8 mouse cellular contexts compared by ENCODE assay signal in the genomic region with DNA sequence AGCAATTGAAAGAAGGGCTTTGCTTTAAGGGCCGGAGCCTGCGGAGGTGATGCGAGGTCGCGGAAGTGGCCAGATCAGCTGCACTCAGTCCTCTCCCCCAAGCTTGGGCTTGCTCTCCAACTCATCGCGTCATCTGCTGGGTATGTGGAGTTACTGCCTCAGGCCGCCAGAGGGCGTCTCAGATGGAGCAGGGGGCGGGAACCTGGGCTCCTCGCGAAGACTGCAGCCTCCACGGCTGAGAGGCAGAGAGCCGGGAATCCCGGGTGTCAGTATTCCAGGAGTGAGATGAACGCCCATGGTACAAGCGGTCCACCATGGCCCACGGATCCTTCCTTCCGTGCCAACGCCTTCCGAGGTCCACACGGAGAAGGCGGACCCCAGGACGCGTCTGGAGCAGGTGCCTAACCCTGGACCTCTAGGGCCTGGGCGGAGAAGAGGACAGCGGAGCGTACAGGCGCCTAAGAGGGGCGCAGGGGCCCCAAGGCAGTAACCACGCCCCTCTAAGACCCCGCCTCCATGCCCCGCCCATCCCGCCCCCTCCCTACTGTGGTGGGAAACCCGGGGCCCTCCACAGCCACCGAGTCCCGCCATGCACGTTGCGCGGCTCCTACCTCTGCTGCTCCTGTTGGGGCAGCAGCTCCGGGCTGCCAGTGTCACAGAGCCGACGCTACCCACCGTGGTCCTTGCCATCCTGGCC. TPM values are rescaled to one million over a fixed set of nuclear protein-coding genes. Genes with fewer than 3 reads are reported as not detected.
DNase-seq lines count a peak whose midpoint lies in the region; ATAC-seq and TF ChIP-seq lines count a peak whose summit lies in the region.

Cercam (plus strand) TSS at position 216 of the 697 bp plus-strand sequence.

- H3K4me1 ChIP-seq in forebrain, embryonic 13.5 days: peaks cover 12% of the 10 kb centered on the region
- peaks cover 5% of the 10 kb centered on the region; the same call in 1 of the 2 replicates for H3K4me1 ChIP-seq in heart, postnatal 0 days (ENCODE audit: control insufficient read depth, insufficient read depth)
- H3K4me1 ChIP-seq in liver, embryonic 14.5 days (replicated peaks; ENCODE audit: control insufficient read depth in 2 of 2, insufficient read depth in 2 of 2, low read length in 1 of 2): peaks cover 13% of the 10 kb centered on the region in 2 experiments
- H3K4me1 ChIP-seq in stomach, embryonic 16.5 days (ENCODE audit: control insufficient read depth, insufficient read depth, low read length): peaks cover 6% of the 10 kb centered on the region; the same call in 1 of the 2 replicates

- 0 out of 2 replicates have a peak within 1 kb of the TSS, but pooled peaks have one; percentile 8 for H3K27ac ChIP-seq in forebrain, embryonic 13.5 days
- H3K27ac ChIP-seq in heart, postnatal 0 days (ENCODE audit: low read depth): peak within 1 kb of the TSS; percentile 60
- H3K27ac ChIP-seq in liver, embryonic 14.5 days: peak within 1 kb of the TSS; percentile 94
- H3K27ac ChIP-seq in stomach, embryonic 16.5 days (ENCODE audit: low read length): peak within 1 kb of the TSS; percentile 82

- peak within 1 kb of the TSS; percentile 58 for H3K9ac ChIP-seq in forebrain, embryonic 13.5 days
- H3K9ac ChIP-seq in heart, postnatal 0 days (replicated peaks; ENCODE audit: low read depth, low read length): peak within 1 kb of the TSS; percentile 34; the same call in 1 of the 2 replicates
- H3K9ac ChIP-seq in liver, embryonic 14.5 days (replicated peaks): peak within 1 kb of the TSS; percentile 97
- peak within 1 kb of the TSS; percentile 82 for H3K9ac ChIP-seq in stomach, embryonic 16.5 days (ENCODE audit: low read length)

- peaks cover 4% of the 10 kb centered on the region; the same call in 1 of the 2 replicates for H3K36me3 ChIP-seq in forebrain, embryonic 13.5 days (ENCODE audit: poor library complexity, severe bottlenecking)
- H3K36me3 ChIP-seq in heart, postnatal 0 days (replicated peaks; ENCODE audit: control insufficient read depth, insufficient read depth, low read length): no peaks in the 10 kb centered on the region
- H3K36me3 ChIP-seq in liver, embryonic 14.5 days (replicated peaks; ENCODE audit: control insufficient read depth, insufficient read depth, low read depth): peaks cover 32% of the 10 kb centered on the region
- no peaks in the 10 kb centered on the region for H3K36me3 ChIP-seq in stomach, embryonic 16.5 days (ENCODE audit: control insufficient read depth, insufficient read depth, low read length)

- TF ChIP-seq EP300 in heart, postnatal 0 days (IDR thresholded peaks at IDR 0.05; ENCODE audit: low read depth): no peak
- TF ChIP-seq EP300 in liver, embryonic 14.5 days (IDR thresholded peaks at IDR 0.05; ENCODE audit: low read depth): no peak; the same call in 1 of the 2 replicates

- peak within 1 kb of the TSS; percentile 68 for H3K4me2 ChIP-seq in forebrain, embryonic 13.5 days
- H3K4me2 ChIP-seq in heart, postnatal 0 days (ENCODE audit: low read depth, low read length): peak within 1 kb of the TSS; percentile 73
- H3K4me2 ChIP-seq in liver, embryonic 14.5 days (ENCODE audit: low read depth): peak within 1 kb of the TSS; percentile 90
- peak within 1 kb of the TSS; percentile 94 for H3K4me2 ChIP-seq in stomach, embryonic 16.5 days (ENCODE audit: low read depth, low read length)

- peak; percentile 75 for ATAC-seq in cerebellum, adult (ENCODE audit: insufficient number of reproducible peaks, low FRiP score, low TSS enrichment)
- ATAC-seq in forebrain, embryonic 13.5 days: peak; percentile 93
- peak; percentile 89 for ATAC-seq in heart, postnatal 0 days (ENCODE audit: insufficient read depth, low read depth)
- ATAC-seq in liver, embryonic 14.5 days (ENCODE audit: insufficient read depth): peak; percentile 82
- ATAC-seq in stomach, embryonic 16.5 days (ENCODE audit: insufficient read depth, low FRiP score): peak; percentile 92

- peak within 1 kb of the TSS; percentile 43 for H3K4me3 ChIP-seq in forebrain, embryonic 13.5 days
- peak within 1 kb of the TSS; percentile 49 for H3K4me3 ChIP-seq in heart, postnatal 0 days (ENCODE audit: low read depth, low read length)
- peak within 1 kb of the TSS; percentile 68 to 91 for H3K4me3 ChIP-seq in liver, embryonic 14.5 days (ENCODE audit: insufficient read depth in 1 of 2, low read depth in 2 of 2, low read length in 2 of 2)
- H3K4me3 ChIP-seq in stomach, embryonic 16.5 days (replicated peaks; ENCODE audit: low read length): peak within 1 kb of the TSS; percentile 69

- TF ChIP-seq CTCF in heart, postnatal 0 days (IDR thresholded peaks at IDR 0.05; ENCODE audit: low read depth): peak; percentile 92
- peak; percentile 98 for TF ChIP-seq CTCF in liver, embryonic 14.5 days (IDR thresholded peaks at IDR 0.05; ENCODE audit: low read depth)

- peaks cover 27% of the 10 kb centered on the region; the same call in 1 of the 2 replicates for H3K27me3 ChIP-seq in forebrain, embryonic 13.5 days
- no peaks in the 10 kb centered on the region for H3K27me3 ChIP-seq in heart, postnatal 0 days (ENCODE audit: control insufficient read depth, insufficient read depth, low read length)
- H3K27me3 ChIP-seq in liver, embryonic 14.5 days (ENCODE audit: control insufficient read depth, insufficient read depth, low read length): no peaks in the 10 kb centered on the region
- H3K27me3 ChIP-seq in stomach, embryonic 16.5 days (ENCODE audit: control insufficient read depth, insufficient read depth, low read length): no peaks in the 10 kb centered on the region

- H3K9me3 ChIP-seq in forebrain, embryonic 13.5 days (replicated peaks): no peaks in the 10 kb centered on the region
- no peaks in the 10 kb centered on the region for H3K9me3 ChIP-seq in heart, postnatal 0 days (replicated peaks; ENCODE audit: control insufficient read depth, low read length)
- H3K9me3 ChIP-seq in liver, embryonic 14.5 days (ENCODE audit: control insufficient read depth, low read length): no peaks in the 10 kb centered on the region
- no peaks in the 10 kb centered on the region for H3K9me3 ChIP-seq in stomach, embryonic 16.5 days (replicated peaks; ENCODE audit: control insufficient read depth, low read length)

- 1% methylated on average over 43 of the region's 44 CpGs for WGBS in forebrain, embryonic 13.5 days
- WGBS in heart, postnatal 0 days: under 1% methylated on average over 42 of the region's 44 CpGs
- WGBS in liver, embryonic 14.5 days (ENCODE audit: insufficient replicate concordance): under 1% methylated on average over 43 of the region's 44 CpGs
- WGBS in stomach, embryonic 16.5 days: under 1% methylated on average over 39 of the region's 44 CpGs

- peak; percentile 92 for DNase-seq in ES-CJ7 (ENCODE audit: low read depth, low spot score)
- DNase-seq in heart, postnatal 0 days (ENCODE audit: low spot score): peak; percentile 92
- DNase-seq in kidney, postnatal 36 days: peak; percentile 72 to 87
- DNase-seq in liver, embryonic 14.5 days (ENCODE audit: low read depth in 3 of 3, low spot score in 3 of 3): peak; percentile 76 to 89 (median 80)
- DNase-seq in neural tube, embryonic 10.5 days (ENCODE audit: extremely low spot score, low spot score): peak; percentile 92

RNA-seq across cellular contexts. Expression of gene Cercam, which starts in this region (rescaled TPM):
- polyA plus RNA-seq in forebrain, embryonic 13.5 days (2015; fragmentation: Nextera tagmentation; extraction: Ambion mirVana): 5.8 and 7.7 TPM in 2 replicates
- 11.7 and 24.0 TPM in 2 replicates for total RNA-seq in heart, postnatal 0 days (2014; rRNA removed; ENCODE audit: low replicate concordance)
- polyA plus RNA-seq in heart, postnatal 0 days (2015; fragmentation: Nextera tagmentation; extraction: Ambion mirVana): 7.9 and 8.8 TPM in 2 replicates
- polyA plus RNA-seq in liver, embryonic 14.5 days (2012; rRNA removed): 20.1 and 20.4 TPM in 2 replicates
- 16.6 and 23.1 TPM in 2 replicates for polyA plus RNA-seq in liver, embryonic 14.5 days (2014; fragmentation: Nextera tagmentation; extraction: Ambion mirVana)
- 38.3 and 38.9 TPM in 2 replicates for polyA plus RNA-seq in stomach, embryonic 16.5 days (2015; fragmentation: Nextera tagmentation; extraction: Ambion mirVana)

Comparison
In these comparisons a context has a peak if more than half of its experiments do, and no peak if none do; other contexts are left out.
1. Peak in every context shown above with its lines: DNase-seq, ATAC-seq, H3K4me3 ChIP-seq and H3K27ac ChIP-seq.
2. H3K27ac ChIP-seq: peak in every context shown above with its lines; median percentile 94 in liver, embryonic 14.5 days; 82 in stomach, embryonic 16.5 days; 60 in heart, postnatal 0 days; 8 in forebrain, embryonic 13.5 days.
3. H3K9ac ChIP-seq: peak in every context shown above with its lines; median percentile 97 in liver, embryonic 14.5 days; 82 in stomach, embryonic 16.5 days; 58 in forebrain, embryonic 13.5 days; 34 in heart, postnatal 0 days.